Mouse (Mus musculus) forebrain, embryonic 16.5 days (tissue): ENCODE measurements around the gene Safb. TPM values are rescaled to one million over a fixed set of nuclear protein-coding genes. Genes with fewer than 3 reads are reported as not detected.

Experiments used
- ATAC-seq: fragments of 200-750 bp; cut with Nextera tagmentation; 2 replicates; pipeline ENCODE4 v1.8.0; 2017; ENCODE audit warnings: mild to moderate bottlenecking, moderate library complexity
- H3K27ac ChIP-seq: fragments of 300-500 bp; sonication (generic); 2 replicates; pipeline ENCODE4 v1.5.1; 2014; ENCODE audit warnings: low read length, control low read depth
- H3K27me3 ChIP-seq: fragments of 300-500 bp; sonication (generic); replicated peaks from 2 replicates; pipeline ENCODE4 v1.6.1; 2014; ENCODE audit warnings: low read length; ENCODE audit not compliant: control insufficient read depth, insufficient read depth
- H3K36me3 ChIP-seq: fragments of 300-500 bp; sonication (generic); 2 replicates; pipeline ENCODE4 v1.6.1; 2014; ENCODE audit not compliant: control insufficient read depth, insufficient read depth
- H3K4me1 ChIP-seq: fragments of 300-500 bp; sonication (generic); replicated peaks from 2 replicates; pipeline ENCODE4 v1.6.1; 2014; ENCODE audit warnings: low read length; ENCODE audit not compliant: control insufficient read depth, insufficient read depth
- H3K4me2 ChIP-seq: fragments of 300-500 bp; sonication (generic); 2 replicates; pipeline ENCODE4 v1.6.1; 2014; ENCODE audit warnings: mild to moderate bottlenecking, low read length, control low read depth
- H3K4me3 ChIP-seq: fragments of 300-500 bp; sonication (generic); replicated peaks from 2 replicates; pipeline ENCODE4 v1.5.1; 2014; ENCODE audit warnings: mild to moderate bottlenecking, low read length, control low read depth
- H3K9ac ChIP-seq: fragments of 300-500 bp; sonication (generic); replicated peaks from 2 replicates; pipeline ENCODE4 v1.6.1; 2014; ENCODE audit warnings: low read depth, low read length, control low read depth
- H3K9me3 ChIP-seq: fragments of 300-500 bp; sonication (generic); 2 replicates; pipeline ENCODE4 v1.6.1; 2016; ENCODE audit warnings: low read length; ENCODE audit not compliant: control insufficient read depth
- WGBS: fragments of 180-500 bp; shearing (Covaris S2); extraction: QIAGEN DNeasy Blood & Tissue Kit; methylation state at CpG from one replicate; pipeline ENCODE4 v1.1.7; 2014; 5-methylcytosine and 5-hydroxymethylcytosine counted together
- polyA plus RNA-seq: library from polyadenylated mRNA; unstranded; fragments of >200 nt; fragmentation: Nextera tagmentation; extraction: Ambion mirVana; gene quantifications from 2 replicates; pipeline ENCODE4 v1.2.1, GENCODE M21; 2015

The Safb gene
- polyA plus RNA-seq, 1 experiment from 2014 or later: 133 TPM

DNA sequence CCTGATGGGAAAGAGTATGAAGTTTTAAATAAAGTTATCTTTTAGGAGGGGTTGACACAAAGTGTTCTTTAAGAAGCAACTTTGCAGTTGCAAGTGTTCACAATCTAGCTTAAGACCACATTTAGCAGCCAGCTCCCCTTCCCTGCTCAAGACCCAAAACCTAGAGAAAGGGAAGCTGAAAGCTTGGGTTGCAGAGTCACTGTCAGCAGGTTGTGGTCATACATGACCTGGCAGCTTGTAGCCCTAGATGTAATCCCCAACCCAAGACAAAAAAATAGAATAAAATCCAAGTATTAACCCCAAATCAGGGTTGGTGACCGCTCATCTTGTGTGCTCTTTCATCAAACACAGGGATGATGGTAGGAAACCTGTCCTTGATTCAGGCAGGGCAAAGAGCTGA lies 1.6 kb upstream of the Safb start:
- Histone ChIP-seq H3K4me3 (peak overlapping the region; percentile 87), H3K9me3 (no peaks in the 10 kb centered on the region), H3K4me1 (peaks cover 48% of the 10 kb centered on the region), H3K4me2 (peak overlapping the region; percentile 96), H3K27me3 (no peaks in the 10 kb centered on the region), H3K36me3 (peaks cover 12% of the 10 kb centered on the region), H3K27ac (no peak overlapping the region), H3K9ac (peak overlapping the region; percentile 86)
- 60% methylated on average over 1 of the region's 1 CpGs for WGBS
- ATAC-seq: no peak

DNA sequence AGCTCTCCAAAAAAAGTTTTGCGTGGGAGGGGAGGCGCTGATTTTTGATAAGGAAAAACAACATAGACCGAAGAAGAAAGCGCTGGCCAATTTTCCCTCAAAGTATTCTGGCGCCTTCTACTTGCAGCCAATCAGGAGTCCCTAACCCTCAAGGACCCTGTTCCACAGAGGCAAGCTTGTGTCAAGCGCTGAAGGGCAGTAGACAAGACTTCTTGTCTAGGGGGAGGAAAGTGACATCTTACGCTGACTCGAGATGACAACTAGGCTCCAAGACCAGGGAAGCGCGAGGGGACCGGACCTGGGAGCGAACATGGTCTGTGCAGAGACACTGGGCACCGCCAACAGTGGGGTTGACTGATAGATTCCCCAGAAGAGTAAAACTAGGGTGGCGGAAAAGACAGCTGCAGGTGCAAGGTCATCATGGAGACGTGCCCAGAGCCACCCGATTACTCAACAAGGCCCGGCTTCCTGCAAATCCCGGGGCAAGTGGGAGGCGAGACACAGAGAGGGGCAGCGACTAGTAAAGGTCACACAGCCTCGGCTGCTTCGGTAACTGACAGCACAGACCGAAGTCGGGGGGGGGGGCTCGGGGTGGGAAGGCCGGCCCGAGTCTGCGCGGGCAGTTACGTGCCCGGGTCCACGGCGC lies 891 bp upstream of the Safb start:
- H3K9me3 ChIP-seq: no peaks in the 10 kb centered on the region
- WGBS: 4% methylated on average over 31 of the region's 33 CpGs
- H3K36me3 ChIP-seq: peaks cover 9% of the 10 kb centered on the region

DNA sequence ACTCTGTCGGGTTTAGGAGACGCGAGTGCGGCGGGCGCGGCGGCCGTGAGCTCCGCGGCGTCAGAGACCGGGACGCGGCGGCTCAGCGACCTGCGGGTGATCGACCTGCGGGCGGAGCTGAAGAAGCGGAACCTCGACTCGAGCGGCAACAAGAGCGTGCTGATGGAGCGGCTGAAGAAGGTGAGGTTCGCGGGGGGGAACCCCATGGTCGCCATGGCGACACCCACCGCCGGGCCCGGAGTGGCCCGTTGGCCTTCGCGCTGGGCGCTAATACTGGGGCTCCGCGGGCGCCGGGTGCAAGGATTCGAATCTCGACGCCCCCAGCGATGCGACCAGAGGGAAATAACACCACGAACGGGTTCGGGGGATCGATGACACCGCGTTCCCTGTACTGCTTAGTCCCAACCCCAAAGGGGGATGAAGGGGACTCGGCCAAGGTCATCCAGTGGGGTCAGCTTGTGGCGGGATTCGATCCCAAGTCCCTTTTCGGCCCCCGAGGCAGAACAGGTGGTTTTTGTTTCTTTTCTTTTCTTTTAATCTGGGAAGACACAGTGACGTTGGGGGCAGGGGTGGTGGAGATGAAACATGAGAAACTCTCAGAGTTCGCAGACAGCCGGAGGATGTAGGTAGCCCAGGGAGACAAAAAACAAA lies 671 bp downstream of the Safb start:
- H3K36me3 ChIP-seq: peaks cover 18% of the 10 kb centered on the region
- H3K4me3 ChIP-seq: peak overlapping the region; percentile 87
- peak overlapping the region; percentile 95 for H3K27ac ChIP-seq
- no peaks in the 10 kb centered on the region for H3K9me3 ChIP-seq
- ATAC-seq: peak; percentile 9
- peak overlapping the region; percentile 85 for H3K9ac ChIP-seq
- WGBS: under 1% methylated on average over 61 of the region's 61 CpGs
- peak overlapping the region; percentile 98 for H3K4me2 ChIP-seq
- peaks cover 53% of the 10 kb centered on the region for H3K4me1 ChIP-seq
- no peaks in the 10 kb centered on the region for H3K27me3 ChIP-seq

More for the DNA sequence above, 891 bp upstream of the Safb start:
- peak overlapping the region; percentile 95 for H3K27ac ChIP-seq
- no peaks in the 10 kb centered on the region for H3K27me3 ChIP-seq
- H3K9ac ChIP-seq: peak overlapping the region; percentile 86
- peaks cover 50% of the 10 kb centered on the region for H3K4me1 ChIP-seq
- peak overlapping the region; percentile 87 for H3K4me3 ChIP-seq
- no peak for ATAC-seq
- H3K4me2 ChIP-seq: peak overlapping the region; percentile 96

DNA sequence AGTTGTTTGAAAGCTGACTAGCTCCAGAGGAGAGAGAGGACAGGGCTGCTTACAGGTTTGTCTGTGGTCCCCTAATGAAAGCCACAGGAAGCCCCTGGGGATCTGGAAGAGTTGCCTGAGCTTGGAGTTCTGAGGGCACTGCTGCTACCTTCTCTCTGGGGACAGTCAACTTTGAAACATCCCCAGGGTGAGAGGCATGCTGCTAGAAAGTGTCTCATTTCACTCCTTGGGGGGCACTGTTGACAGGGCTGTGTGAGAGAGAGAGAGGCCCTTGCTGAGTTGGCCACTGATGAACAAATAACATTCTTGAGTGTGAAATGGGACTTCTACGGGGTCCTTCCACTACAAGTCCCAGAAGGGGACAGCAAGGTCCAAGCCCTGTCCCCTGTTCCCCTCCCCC lies 3.1 kb downstream of the Safb start:
- H3K4me1 ChIP-seq: peaks cover 37% of the 10 kb centered on the region
- no peaks in the 10 kb centered on the region for H3K27me3 ChIP-seq
- no peak for ATAC-seq
- WGBS: 85% methylated on average over 1 of the region's 1 CpGs
- H3K36me3 ChIP-seq: peaks cover 15% of the 10 kb centered on the region
- no peaks in the 10 kb centered on the region for H3K9me3 ChIP-seq
- no peak overlapping the region for H3K4me2 ChIP-seq
- H3K9ac ChIP-seq: no peak overlapping the region
- no peak overlapping the region for H3K27ac ChIP-seq
- H3K4me3 ChIP-seq: no peak overlapping the region

DNA sequence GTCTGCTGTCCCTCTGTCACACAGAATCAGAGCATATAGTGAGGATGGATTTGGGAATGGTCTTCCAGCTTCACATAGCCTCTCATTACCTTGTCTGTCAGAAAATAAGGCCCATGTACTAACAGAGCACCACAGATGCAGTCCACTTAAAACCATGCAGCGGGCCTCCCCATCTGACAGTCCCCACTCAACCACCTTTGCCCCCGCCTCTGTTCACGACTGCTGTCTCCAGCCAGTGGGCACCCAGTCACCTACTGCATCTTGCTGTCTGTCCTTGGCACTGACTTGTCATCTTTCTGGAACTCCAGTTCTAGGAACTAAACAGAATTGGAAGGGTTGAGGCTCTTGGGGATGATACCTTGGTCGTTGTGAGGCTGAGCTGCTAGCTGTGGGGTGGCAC lies 4.3 kb downstream of the Safb start:
- H3K36me3 ChIP-seq: peaks cover 19% of the 10 kb centered on the region
- no peak for ATAC-seq

DNA sequence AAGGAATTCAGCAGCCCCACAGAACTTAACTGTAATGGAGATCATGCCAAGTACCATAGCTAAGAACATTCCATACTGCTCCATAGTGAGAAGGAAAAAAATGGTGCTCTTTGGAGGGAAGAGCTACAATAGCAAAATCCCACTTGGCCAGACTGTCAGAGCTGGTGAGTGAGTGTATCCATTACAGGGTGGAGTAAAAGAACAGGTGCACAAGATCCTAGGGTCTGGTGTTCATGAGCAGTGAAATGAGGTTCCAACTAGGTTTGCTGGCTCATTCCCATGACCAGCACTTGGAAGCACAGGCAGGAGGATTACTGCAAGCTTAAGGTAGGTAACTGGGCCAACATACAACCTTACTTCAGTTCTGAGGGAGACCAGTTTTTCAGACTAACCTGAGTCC lies 7.9 kb downstream of the Safb start:
- Histone ChIP-seq H3K9me3 (no peaks in the 10 kb centered on the region), H3K27me3 (no peaks in the 10 kb centered on the region), H3K36me3 (peaks cover 52% of the 10 kb centered on the region), H3K9ac (no peak overlapping the region), H3K4me3 (no peak overlapping the region), H3K27ac (no peak overlapping the region), H3K4me2 (no peak overlapping the region), H3K4me1 (peaks cover 9% of the 10 kb centered on the region)
- ATAC-seq: no peak

More for the DNA sequence above, 4.3 kb downstream of the Safb start:
- Histone ChIP-seq H3K4me3 (no peak overlapping the region), H3K4me2 (no peak overlapping the region), H3K27ac (no peak overlapping the region), H3K4me1 (peaks cover 28% of the 10 kb centered on the region), H3K27me3 (no peaks in the 10 kb centered on the region), H3K9me3 (no peaks in the 10 kb centered on the region), H3K9ac (no peak overlapping the region)
- WGBS: 95% methylated on average over 4 of the region's 4 CpGs

DNA sequence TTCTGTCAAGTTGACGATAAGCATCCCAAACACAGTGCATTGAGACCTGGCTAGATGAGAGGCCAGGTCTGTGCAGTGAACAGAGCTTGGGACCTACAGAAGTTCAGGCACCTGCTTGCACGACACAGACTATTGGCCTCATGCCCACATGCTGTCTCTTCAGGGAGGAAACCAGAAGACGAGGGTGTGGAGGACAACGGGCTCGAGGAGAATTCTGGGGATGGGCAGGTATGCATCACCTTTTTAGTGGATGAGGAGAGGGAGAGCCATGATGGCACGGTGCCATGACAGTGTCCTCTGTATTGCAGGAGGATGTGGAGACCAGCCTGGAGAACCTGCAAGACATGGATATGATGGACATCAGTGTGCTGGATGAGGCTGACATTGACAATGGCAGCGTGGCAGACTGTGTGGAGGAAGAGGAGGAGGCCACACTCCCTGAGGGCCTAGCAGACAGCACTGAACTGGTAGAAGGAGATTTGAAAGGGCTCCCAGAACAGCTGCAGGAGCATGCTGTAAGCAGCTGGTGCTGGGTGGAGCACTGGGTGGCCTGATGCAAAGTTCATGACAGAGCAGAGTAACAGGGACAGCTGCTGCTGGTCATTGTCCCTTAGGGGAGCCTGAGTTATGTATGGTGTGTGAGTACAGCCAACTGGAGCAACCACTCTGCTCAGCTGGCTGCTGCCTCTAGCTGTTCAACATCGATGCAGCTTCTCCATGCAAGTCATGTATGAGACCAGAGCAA lies 9.1 kb downstream of the Safb start:
- Histone ChIP-seq H3K9ac (no peak overlapping the region), H3K4me2 (no peak overlapping the region), H3K4me3 (no peak overlapping the region), H3K27ac (no peak overlapping the region), H3K9me3 (no peaks in the 10 kb centered on the region), H3K27me3 (no peaks in the 10 kb centered on the region), H3K36me3 (peaks cover 55% of the 10 kb centered on the region), H3K4me1 (peaks cover 3% of the 10 kb centered on the region; the same call in 1 of the 2 replicates)
- WGBS: 85% methylated on average over 8 of the region's 8 CpGs
- ATAC-seq: no peak

DNA sequence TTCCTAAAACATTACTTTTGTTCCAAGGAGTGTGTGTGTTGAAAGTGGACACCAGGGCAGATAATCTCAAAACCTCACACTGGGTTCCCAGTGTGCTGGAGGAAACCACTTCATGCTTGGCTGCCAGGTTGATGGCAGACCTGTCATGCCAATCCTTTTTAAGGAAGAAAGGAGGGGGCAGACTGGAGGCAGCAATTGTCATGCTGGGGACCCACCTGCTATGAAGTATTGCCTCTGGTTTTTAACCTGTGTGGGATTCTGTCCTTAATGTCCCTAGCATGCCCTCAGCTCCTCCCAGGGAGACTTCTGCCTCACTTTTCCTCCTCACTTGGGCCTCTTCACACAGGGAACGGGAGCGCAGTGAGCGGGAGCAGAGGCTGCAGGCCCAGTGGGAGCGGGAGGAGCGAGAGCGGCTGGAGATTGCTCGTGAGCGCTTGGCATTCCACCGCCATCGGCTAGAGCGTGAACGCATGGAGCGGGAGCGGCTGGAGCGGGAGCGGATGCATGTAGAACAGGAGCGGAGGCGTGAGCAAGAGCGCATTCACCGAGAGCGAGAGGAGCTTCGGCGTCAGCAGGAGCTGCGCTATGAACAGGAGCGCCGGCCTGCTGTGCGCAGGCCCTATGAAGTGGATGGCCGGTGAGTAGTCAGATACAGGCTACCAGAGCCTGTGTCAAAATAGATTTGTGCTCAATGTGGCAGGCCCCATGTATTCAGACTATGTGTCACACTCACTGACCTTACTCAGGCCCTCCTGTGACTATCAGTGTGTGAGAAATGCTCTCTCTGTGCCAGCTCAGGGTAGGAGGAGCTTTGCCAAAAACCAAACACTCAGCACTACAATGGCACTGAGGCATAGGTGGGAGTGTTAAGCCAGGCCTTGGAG lies 18.8 kb downstream of the Safb start:
- Histone ChIP-seq H3K4me3 (no peak overlapping the region), H3K27ac (no peak overlapping the region), H3K4me1 (peaks cover 5% of the 10 kb centered on the region), H3K4me2 (no peak overlapping the region), H3K9ac (no peak overlapping the region), H3K27me3 (no peaks in the 10 kb centered on the region), H3K9me3 (no peaks in the 10 kb centered on the region), H3K36me3 (peaks cover 69% of the 10 kb centered on the region)
- 94% methylated on average over 28 of the region's 28 CpGs for WGBS
- ATAC-seq: no peak

DNA sequence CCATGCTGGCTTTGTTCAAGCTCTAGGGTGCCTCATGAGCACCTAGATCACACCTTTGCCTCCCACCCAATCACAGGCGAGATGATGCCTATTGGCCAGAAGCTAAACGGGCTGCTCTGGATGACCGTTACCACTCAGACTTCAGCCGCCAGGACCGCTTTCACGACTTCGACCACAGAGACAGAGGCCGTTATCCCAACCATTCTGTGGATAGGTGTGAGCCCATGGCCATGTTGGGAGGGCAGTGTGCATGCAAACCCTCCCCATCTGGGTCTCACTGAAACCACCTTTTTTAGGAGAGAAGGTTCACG lies 19.4 kb downstream of the Safb start:
- Histone ChIP-seq H3K36me3 (peaks cover 69% of the 10 kb centered on the region), H3K27me3 (no peaks in the 10 kb centered on the region), H3K27ac (no peak overlapping the region), H3K9ac (no peak overlapping the region), H3K4me3 (no peak overlapping the region), H3K9me3 (no peaks in the 10 kb centered on the region), H3K4me1 (peaks cover 11% of the 10 kb centered on the region), H3K4me2 (no peak overlapping the region)
- WGBS: 90% methylated on average over 9 of the region's 9 CpGs
- no peak for ATAC-seq
